Mouse (Mus musculus) lung, postnatal 0 days (tissue): Measurements from ENCODE around the gene Cfap99. TPM values are rescaled to one million over a fixed set of nuclear protein-coding genes. Genes with fewer than 3 reads are reported as not detected.

Source experiments
- ATAC-seq: fragments of 200-750 bp; cut with Nextera tagmentation; 2 replicates; pipeline ENCODE4 v1.8.0; 2017; ENCODE audit warnings: moderate library complexity
- DNase-seq: peaks from one replicate; pipeline ENCODE4 v3.0.0-alpha.2; 2016; ENCODE audit warnings: low spot score
- H3K27ac ChIP-seq: fragments of 300-500 bp; sonication (generic); 2 replicates; pipeline ENCODE4 v1.5.1; 2014; ENCODE audit warnings: antibody characterized with exemption, mild to moderate bottlenecking, low read length, mixed read lengths
- H3K27me3 ChIP-seq: fragments of 300-500 bp; sonication (generic); replicated peaks from 2 replicates; pipeline ENCODE4 v1.6.1; 2014; ENCODE audit warnings: low read length, mixed read lengths; ENCODE audit not compliant: insufficient read depth
- H3K36me3 ChIP-seq: fragments of 300-500 bp; sonication (generic); 2 replicates; pipeline ENCODE4 v1.6.1; 2014; ENCODE audit warnings: low read length, mixed read lengths; ENCODE audit not compliant: insufficient read depth
- H3K4me1 ChIP-seq: fragments of 300-500 bp; sonication (generic); 2 replicates; pipeline ENCODE4 v1.6.1; 2014; ENCODE audit warnings: antibody characterized with exemption, low read depth, low read length, mixed read lengths; ENCODE audit not compliant: insufficient read depth
- H3K4me2 ChIP-seq: fragments of 300-500 bp; sonication (generic); replicated peaks from 2 replicates; pipeline ENCODE4 v1.6.1; 2014; ENCODE audit warnings: low read depth, mild to moderate bottlenecking, low read length, moderate library complexity, mixed read lengths
- H3K4me3 ChIP-seq: fragments of 300-500 bp; sonication (generic); 2 replicates; pipeline ENCODE4 v1.5.1; 2014; ENCODE audit warnings: low read depth, low read length
- H3K9ac ChIP-seq: fragments of 300-500 bp; sonication (generic); replicated peaks from 2 replicates; pipeline ENCODE4 v1.6.1; 2014; ENCODE audit warnings: low read depth, mild to moderate bottlenecking
- H3K9me3 ChIP-seq: fragments of 300-500 bp; sonication (generic); 2 replicates; pipeline ENCODE4 v1.6.1; 2016; ENCODE audit warnings: low read length, mixed read lengths
- CTCF ChIP-seq: IDR thresholded peaks from 2 replicates; pipeline ENCODE4 v1.5.1; 2016; ENCODE audit warnings: antibody characterized with exemption, mild to moderate bottlenecking
- EP300 ChIP-seq: IDR thresholded peaks from 2 replicates; pipeline ENCODE4 v1.6.1; 2016; ENCODE audit warnings: antibody characterized with exemption, mild to moderate bottlenecking, control low read depth
- WGBS: fragments of 180-500 bp; shearing (Covaris S2); extraction: QIAGEN DNeasy Blood & Tissue Kit; methylation state at CpG from one replicate; pipeline ENCODE4 v1.1.7; 2014; 5-methylcytosine and 5-hydroxymethylcytosine counted together
- polyA plus RNA-seq: library from polyadenylated mRNA; unstranded; fragments of >200 nt; fragmentation: Nextera tagmentation; extraction: Ambion mirVana; gene quantifications from 2 replicates; pipeline ENCODE4 v1.2.1, GENCODE M21; 2015

The Cfap99 gene
- polyA plus RNA-seq, 1 experiment from 2014 or later, result 0.35 TPM

DNA sequence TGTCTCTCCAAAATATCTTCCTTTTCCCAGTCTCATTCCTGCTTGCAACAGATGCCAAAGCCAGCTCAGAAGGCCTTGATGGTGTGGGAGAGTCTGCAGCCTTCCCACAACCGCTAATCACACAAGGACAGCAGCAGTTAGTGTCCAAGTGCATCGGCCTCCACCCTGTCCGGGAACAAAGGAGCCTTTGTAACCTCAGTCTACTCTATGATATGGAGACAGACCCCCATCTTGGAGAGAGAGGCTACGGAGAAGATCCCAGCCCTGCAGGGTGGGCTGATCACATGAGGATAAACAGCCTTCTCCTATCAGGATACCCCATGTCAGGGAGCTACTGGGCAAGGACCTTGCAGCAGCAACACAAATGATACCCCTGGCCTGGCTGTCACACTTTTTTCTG is 36.6 kb upstream of the Cfap99 start:
- Histone ChIP-seq H3K9me3 (no peaks in the 10 kb centered on the region), H3K4me2 (no peak overlapping the region), H3K27me3 (no peaks in the 10 kb centered on the region), H3K9ac (no peak overlapping the region), H3K4me3 (no peak overlapping the region), H3K4me1 (no peaks in the 10 kb centered on the region), H3K27ac (no peak overlapping the region), H3K36me3 (no peaks in the 10 kb centered on the region)
- 35% methylated on average over 4 of the region's 4 CpGs for whole genome bisulfite sequencing
- no peak for DNase-seq
- ATAC-seq, result no peak
- TF ChIP-seq EP300, result no peak
- no peak for TF ChIP-seq CTCF

DNA sequence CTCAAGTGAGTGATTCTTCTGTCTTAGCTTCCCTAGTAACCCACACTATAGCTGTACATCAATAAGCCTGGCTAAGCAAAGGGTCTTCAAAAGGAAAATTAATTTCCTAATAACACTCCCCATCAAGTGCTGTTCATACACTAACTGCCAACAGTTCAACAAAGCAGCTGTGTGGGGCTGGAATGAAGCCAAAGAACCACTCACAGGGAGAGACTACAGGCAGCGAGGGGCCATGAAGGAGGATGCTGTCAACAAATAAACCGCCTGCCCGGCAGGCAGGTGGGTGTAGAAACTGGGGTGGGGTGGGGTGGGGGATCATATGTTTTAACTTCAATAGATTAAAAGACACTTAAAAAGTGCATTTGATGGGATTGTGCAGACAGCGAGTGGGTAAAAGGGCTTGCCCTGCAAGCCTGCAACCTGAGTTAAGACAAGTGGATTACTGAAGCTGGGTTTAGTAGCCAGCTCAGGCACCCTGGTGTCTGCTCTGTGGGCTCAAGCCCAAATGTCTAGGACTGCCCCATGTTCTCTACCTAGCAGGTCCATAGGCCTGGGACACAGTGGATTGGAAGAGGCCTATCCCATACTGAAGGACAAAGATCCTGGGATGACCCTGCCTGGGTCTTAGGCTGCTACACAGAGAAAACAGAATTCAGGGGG is 36.0 kb upstream of the Cfap99 start:
- H3K27ac ChIP-seq, result no peak overlapping the region

GRCm38 (mm10) chr5:34252967-34253519 is 35.4 kb upstream of the Cfap99 start:
- no peaks in the 10 kb centered on the region for H3K9me3 ChIP-seq
- no peaks in the 10 kb centered on the region for H3K4me1 ChIP-seq
- 62% methylated on average over 4 of the region's 4 CpGs for WGBS
- H3K36me3 ChIP-seq, result no peaks in the 10 kb centered on the region
- no peaks in the 10 kb centered on the region for H3K27me3 ChIP-seq
- no peak overlapping the region for H3K4me3 ChIP-seq
- TF ChIP-seq EP300 (no peak), CTCF (no peak)
- no peak overlapping the region for H3K4me2 ChIP-seq
- no peak for ATAC-seq
- no peak overlapping the region for H3K9ac ChIP-seq
- H3K27ac ChIP-seq, result no peak overlapping the region
- no peak for DNase-seq

More for the DNA sequence above, 36.0 kb upstream of the Cfap99 start:
- Histone ChIP-seq H3K9me3 (no peaks in the 10 kb centered on the region), H3K4me2 (no peak overlapping the region), H3K4me1 (no peaks in the 10 kb centered on the region), H3K27me3 (no peaks in the 10 kb centered on the region), H3K9ac (no peak overlapping the region), H3K36me3 (no peaks in the 10 kb centered on the region), H3K4me3 (no peak overlapping the region)
- peak; percentile 56 for DNase-seq
- TF ChIP-seq CTCF (no peak), EP300 (no peak)
- ATAC-seq, result no peak; the same call in 1 of the 2 replicates
- 20% methylated on average over 4 of the region's 4 CpGs for WGBS

DNA sequence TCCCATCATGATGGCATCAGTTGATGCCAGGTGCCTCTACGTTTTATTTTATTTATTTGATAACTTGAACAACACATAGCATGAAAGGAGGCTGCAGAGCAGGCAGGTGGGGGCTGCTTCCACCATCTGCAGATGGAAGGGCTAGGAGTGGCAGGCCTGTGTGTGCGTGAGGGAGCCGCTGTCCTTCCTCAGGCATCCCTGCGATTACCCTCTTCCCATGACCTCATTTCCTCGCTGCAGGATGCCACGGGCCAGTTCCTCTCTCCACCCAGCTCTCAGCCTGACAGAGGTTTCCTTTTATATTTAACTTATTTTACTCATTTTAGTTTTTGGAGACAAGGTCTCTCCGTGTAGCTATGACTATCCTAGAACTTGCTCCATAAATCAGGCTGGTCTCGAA is 34.1 kb upstream of the Cfap99 start:
- WGBS, result 54% methylated on average over 8 of the region's 8 CpGs
- Histone ChIP-seq H3K36me3 (no peaks in the 10 kb centered on the region), H3K9ac (no peak overlapping the region), H3K27me3 (no peaks in the 10 kb centered on the region), H3K4me2 (no peak overlapping the region), H3K9me3 (no peaks in the 10 kb centered on the region), H3K4me3 (no peak overlapping the region), H3K27ac (no peak overlapping the region), H3K4me1 (no peaks in the 10 kb centered on the region)
- no peak for ATAC-seq
- DNase-seq, result no peak
- no peak for TF ChIP-seq EP300
- no peak for TF ChIP-seq CTCF

DNA sequence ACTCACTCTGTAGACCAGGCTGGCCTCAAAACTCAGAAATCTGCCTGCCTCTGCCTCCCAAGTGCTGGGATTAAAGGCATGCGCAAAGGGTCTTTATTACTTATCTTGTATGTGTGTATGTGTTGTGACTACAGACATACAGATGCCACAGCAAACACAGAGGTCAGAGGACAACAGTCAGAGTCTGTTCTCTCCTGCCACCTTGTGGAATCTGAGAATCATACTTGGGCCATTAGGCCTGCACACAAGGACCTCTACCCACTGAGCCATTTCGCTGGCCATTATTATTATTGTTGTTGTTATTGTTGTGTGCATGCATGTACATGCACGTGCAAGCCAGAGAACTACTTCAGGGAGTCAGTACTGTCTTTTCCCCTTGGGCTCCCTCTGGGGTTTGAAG is 33.2 kb upstream of the Cfap99 start:
- 76% methylated on average over 3 of the region's 3 CpGs for WGBS

GRCm38 (mm10) chr5:34259172-34259816 is 29.1 kb upstream of the Cfap99 start:
- no peak for TF ChIP-seq EP300
- no peak for TF ChIP-seq CTCF
- Histone ChIP-seq H3K27ac (no peak overlapping the region), H3K9me3 (no peaks in the 10 kb centered on the region), H3K36me3 (no peaks in the 10 kb centered on the region), H3K9ac (no peak overlapping the region), H3K4me1 (no peaks in the 10 kb centered on the region), H3K4me2 (no peak overlapping the region), H3K27me3 (no peaks in the 10 kb centered on the region), H3K4me3 (no peak overlapping the region)
- ATAC-seq (no peak), DNase-seq (no peak)
- 73% methylated on average over 3 of the region's 3 CpGs for WGBS

More for the DNA sequence above, 33.2 kb upstream of the Cfap99 start:
- H3K9ac ChIP-seq, result no peak overlapping the region
- no peaks in the 10 kb centered on the region for H3K27me3 ChIP-seq
- H3K4me1 ChIP-seq, result no peaks in the 10 kb centered on the region
- H3K27ac ChIP-seq, result no peak overlapping the region
- TF ChIP-seq CTCF (peak; percentile 64), EP300 (no peak)
- H3K4me2 ChIP-seq, result no peak overlapping the region
- DNase-seq, result no peak
- no peaks in the 10 kb centered on the region for H3K36me3 ChIP-seq
- no peaks in the 10 kb centered on the region for H3K9me3 ChIP-seq
- H3K4me3 ChIP-seq, result no peak overlapping the region
- no peak for ATAC-seq
